Mouse (Mus musculus) gonadal fat pad, adult 2 months (tissue): ENCODE results near the gene Serpina9. TPM values are rescaled to one million over a fixed set of nuclear protein-coding genes. Genes with fewer than 3 reads are reported as not detected.
"Not testable (repeated sequence)": the region's sequence is repeated elsewhere in the genome, so short reads cannot be mapped to it uniquely, and the experiment has no call there.

Experiments
- DNase-seq: peaks from one replicate; pipeline ENCODE4 v3.0.0-alpha.2; 2012; ENCODE audit warnings: low read depth
- polyA plus RNA-seq: library from polyadenylated mRNA; depleted of rRNA; stranded (reverse); fragments of >200 nt; gene quantifications from 2 replicates; pipeline ENCODE4 v1.2.3, GENCODE M21; 2012

Gene Serpina9
- polyA plus RNA-seq, 1 experiment = not detected

DNA sequence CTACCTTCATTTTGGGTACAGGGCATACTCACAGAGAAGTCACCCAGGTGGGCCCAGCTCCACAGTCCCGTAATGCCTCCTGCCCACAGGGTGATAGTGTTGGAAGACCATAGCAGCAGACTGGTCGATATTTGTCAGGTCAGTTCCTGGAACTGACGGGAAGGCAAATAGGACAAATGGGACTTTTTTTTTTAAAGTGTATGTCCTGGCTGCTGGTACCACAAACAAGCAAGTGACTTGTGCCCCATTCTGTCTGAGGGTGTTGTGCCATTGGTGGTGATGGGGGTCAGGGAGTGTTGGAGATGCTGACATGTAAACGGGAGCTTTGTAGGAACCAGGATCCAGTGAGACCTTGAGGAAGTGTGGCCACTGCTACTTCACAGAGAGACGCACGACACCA is 23.7 kb downstream of the Serpina9 start, which contains the start of gene Serpina11:
Gene Serpina11 (minus strand): TSS at position 101 of the 400 bp plus-strand sequence.
- DNase-seq = no peak

GRCm38 (mm10) chr12:103989514-103989767 is 24.1 kb downstream of the Serpina9 start:
- peak; percentile 54 for DNase-seq

GRCm38 (mm10) chr12:103988754-103989513 is 24.6 kb downstream of the Serpina9 start:
- DNase-seq = peak; percentile 52

DNA sequence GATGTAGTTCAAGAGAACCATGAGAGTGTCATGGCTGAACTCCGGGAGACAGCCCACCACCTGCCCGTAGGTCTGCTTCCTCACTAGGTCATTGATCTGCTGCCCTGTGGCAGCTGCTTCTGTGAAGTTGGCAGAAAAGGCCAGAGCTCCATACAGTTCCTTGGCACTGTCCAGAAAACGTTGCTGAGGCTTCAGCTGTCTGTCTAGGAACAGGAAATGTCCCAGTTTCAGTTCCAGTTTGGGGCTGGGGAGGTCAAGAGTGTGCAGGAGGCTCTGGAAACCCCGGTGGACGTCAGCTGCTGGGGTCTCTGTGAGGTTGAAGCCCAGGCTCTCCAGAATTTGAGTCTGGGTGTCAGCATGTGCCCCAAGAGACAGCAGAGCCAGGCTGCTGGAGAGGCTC is 27.7 kb downstream of the Serpina9 start:
- DNase-seq = no peak

GRCm38 (mm10) chr12:103984935-103985334 is 28.6 kb downstream of the Serpina9 start:
- DNase-seq = no peak

GRCm38 (mm10) chr12:103981646-103982360 is 31.8 kb downstream of the Serpina9 start:
- DNase-seq = no peak

DNA sequence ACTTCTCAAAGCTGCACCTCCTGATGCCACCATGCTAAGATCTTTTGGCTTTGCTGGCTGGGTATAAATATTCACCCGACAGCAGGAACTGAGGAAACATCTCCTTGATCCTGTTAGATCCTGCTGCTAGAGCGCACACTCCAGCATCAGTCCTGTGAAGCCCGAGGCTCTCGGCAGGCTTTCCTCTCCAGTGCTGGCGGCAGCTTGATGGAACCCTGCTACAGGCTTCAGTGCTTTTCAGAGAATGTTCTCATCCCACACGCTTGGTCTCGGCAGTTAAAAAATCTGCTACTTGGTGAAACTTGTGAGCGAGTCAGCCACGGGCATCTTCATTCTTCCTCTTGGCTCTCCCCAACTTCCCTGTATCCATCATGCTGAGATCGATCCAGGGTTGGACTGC is 35.3 kb downstream of the Serpina9 start:
- DNase-seq = no peak

GRCm38 (mm10) chr12:103977846-103978245 is 35.7 kb downstream of the Serpina9 start:
- DNase-seq = no peak

- peak; percentile 50 for DNase-seq
These were observed 36.5 kb downstream of the Serpina9 start for GRCm38 (mm10) chr12:103977060-103977459.

DNA sequence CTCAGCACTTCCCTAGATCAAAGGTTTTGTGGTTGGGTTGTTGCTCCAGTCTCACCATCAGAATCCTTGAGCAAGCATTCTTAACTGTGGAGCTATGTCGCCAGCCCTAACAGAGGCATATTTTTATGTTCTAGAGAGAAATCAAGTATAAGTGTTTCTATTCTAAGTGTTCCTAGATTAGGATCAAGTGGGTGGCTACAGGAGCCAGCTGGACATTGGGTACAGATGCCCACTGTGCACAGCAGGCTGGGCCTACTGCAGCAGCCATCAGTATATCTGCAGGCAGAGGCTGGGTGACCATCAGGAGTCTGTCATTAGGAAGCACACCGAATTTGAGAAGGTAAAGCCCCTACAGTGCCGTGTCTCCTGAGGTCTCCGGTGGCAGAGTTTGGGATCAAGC is 42.5 kb downstream of the Serpina9 start:
- DNase-seq = no peak

DNA sequence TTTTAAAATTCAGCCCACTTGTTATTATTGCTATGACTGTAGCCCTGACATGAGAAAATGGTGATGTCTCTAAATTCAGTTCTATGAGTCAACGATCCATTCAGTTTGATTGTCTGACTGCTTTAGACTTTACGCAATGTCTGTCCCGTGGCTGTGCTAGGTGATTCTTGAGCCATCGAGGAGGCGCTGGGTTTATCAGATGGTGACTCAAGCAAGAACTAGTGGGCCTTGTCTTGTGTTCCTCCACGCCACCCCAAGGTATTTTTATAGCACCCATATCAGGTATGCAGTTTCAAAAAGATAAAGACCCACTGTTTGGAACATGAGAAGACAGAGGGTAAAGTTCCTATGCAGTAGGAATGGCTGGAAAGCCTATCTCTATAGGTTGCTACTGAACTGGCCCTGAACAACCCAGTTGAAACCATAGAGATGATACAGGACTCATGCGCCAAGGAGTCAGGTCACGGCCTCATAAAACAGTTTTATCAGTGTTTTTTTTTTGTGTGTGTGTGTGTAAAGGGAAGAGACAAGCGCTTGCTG is 43.9 kb downstream of the Serpina9 start:
- peak; percentile 66 for DNase-seq

DNA sequence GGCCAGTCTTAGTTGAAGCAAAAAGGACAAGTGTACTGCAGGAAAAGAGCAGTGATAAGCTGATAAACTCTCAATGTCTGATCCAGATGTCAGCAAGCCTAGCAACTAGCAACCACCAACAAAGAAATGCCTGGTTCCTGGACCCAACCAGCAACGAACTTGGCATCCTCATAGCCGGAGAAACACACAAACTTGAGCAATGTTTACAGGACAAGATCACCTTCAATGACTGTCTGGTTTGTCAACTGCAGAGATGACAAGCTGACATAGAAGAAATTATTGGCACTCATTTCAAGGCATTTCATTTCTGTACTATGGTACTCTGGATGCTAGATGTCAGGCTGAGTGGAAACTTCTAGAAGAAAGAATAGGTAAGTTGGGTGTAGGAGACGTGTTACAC is 46.8 kb downstream of the Serpina9 start:
- DNase-seq = no peak

DNA sequence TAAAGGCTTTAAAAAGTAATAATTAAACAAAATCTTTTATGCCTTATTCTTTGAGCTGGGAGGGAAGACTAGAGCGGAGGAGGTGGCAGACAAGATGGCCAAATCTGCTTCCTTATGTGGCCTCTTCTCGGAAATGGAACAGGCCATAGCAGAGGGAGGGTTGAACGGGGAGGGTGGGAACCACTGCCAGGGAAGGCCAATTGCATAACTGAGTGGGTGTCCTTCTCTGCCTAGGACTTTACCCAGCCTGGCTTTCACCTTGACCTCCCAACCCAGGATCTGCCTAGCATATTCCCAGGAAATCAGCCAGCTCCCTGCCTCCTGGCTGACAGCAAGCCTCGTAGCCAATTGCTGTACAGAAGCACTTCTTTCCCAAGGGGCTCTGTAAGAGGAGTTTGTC is 50.3 kb downstream of the Serpina9 start:
- DNase-seq = no peak

- DNase-seq = no peak
These were observed 50.7 kb downstream of the Serpina9 start for GRCm38 (mm10) chr12:103962860-103963259.

GRCm38 (mm10) chr12:103962337-103962736 is 51.2 kb downstream of the Serpina9 start:
- DNase-seq = no peak

DNA sequence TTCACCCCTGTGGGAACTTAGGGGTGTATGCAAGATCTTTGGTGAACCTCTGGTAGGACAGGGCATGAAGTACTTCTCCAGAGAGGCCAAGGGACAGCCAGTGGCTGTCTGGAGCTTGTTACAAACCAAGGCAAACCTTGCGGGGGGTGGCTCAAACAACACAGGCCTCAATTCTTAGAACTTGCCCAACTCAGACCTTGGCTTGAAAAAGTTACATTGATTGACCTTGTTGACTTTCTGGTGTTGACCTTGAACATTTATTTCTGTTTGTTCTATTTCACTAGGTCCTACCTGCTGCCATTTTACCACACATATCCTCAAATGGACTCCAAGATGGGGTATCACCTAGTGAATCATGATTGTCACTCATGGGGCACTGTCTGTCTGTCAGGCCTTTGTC is 51.8 kb downstream of the Serpina9 start:
- no peak for DNase-seq

DNA sequence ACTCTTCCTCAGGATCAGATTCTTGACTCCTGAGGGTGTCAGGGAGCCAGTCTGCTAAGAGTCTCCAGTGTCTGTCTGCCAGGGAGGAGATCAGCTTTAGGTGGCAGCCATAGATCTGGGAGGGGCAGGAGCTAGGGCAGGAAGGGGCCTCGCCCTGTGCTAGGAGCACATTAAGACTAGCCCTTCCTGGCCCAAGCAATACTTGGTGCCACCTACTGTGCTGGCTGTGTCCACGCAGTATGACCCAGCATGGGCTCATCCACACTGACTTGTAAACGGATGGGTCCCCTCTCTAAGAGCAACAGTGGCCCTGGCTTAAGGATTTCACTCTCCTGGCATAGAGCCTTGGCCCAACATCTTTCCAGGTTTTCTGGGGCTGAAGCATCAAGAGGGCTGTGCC is 54.8 kb downstream of the Serpina9 start, which contains the start of gene Serpina1e:
Gene Serpina1e (minus strand): TSS at position 178 of the 400 bp plus-strand sequence.
- no peak for DNase-seq

DNA sequence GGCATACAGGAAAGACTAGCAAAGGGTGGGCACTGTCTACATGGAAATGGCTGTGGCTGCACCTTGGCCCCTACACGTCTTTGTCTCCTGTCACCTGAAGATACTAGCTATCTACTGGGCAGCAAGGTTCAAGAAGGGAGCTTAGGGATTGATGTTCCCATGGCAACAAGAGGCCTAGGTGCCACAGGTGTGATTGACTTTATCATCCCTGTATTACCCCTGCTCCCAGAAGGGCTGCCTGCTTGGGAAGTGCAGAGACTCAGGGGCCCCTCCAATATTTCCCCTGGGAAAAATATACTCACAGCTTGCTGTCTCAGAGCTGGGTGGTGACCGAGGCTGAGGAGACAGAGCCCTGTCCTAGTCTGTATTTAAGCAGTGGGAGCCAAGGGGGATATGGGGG is 57.0 kb downstream of the Serpina9 start:
- not testable (repeated sequence) for DNase-seq

DNA sequence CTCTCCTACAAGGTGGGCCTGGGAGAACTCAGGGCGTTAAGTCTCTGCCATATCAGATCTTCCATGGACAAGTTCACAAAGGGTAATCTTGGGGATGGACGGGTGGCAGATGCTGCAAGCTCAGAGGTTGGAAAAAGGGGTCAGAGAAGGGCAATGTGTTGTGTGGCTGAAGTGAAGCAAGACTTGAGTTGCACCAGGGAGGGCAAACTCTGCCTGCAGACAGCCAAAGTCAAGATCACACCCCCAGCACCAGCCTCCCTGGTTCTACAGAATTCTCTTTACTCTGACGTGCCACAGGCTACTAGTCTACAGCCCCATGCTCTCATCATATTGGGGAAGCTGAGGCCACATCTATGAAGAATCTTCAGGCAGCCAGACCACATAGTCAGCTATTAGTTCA is 60.6 kb downstream of the Serpina9 start:
- not testable (repeated sequence) for DNase-seq

- DNase-seq = no peak
These were observed 67.3 kb downstream of the Serpina9 start for GRCm38 (mm10) chr12:103946243-103946642.
